Mouse (Mus musculus) liver, embryonic 14.5 days (tissue): ENCODE results near the gene Bmp7.

Source experiments
- CTCF ChIP-seq: IDR thresholded peaks from 2 replicates; pipeline ENCODE4 v1.5.1; 2016; ENCODE audit warnings: antibody characterized with exemption, low read depth, control low read depth
- EP300 ChIP-seq: IDR thresholded peaks from 2 replicates; pipeline ENCODE4 v1.6.1; 2016; ENCODE audit warnings: antibody characterized with exemption, low read depth

DNA sequence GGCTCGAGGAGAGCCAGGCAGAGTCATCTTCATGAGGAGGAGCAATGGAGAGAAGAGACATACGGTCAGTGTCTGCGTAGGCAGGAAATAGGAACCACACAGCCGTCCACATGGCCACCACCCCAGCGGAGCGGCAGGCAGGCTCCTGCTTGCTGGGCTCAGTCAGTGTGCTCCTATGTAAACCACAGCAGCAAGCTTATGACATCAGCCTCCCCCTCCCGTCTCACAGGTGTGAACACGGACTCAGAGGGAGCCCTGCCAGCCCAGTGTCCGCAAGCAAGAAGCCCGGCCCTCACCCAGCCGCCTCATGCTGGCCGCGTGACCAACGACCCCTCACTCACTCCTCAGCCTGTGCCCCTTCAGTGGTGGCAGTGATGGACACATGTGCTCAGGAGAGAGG, 78.5 kb downstream of the Bmp7 start:
- no peak for TF ChIP-seq EP300
- no peak for TF ChIP-seq CTCF
